Mouse (Mus musculus) ES-Bruce4 (cell line): ENCODE measurements around the gene Lyar. TPM values are rescaled to one million over a fixed set of nuclear protein-coding genes. Genes with fewer than 3 reads are reported as not detected.

Experiments used
- H3K27ac ChIP-seq: 2 replicates; pipeline ENCODE4 v1.5.1; 2012; ENCODE audit warnings: low read length, inconsistent platforms; ENCODE audit not compliant: insufficient read depth
- H3K27me3 ChIP-seq: 2 replicates; pipeline ENCODE4 v1.6.1; 2012; ENCODE audit warnings: mild to moderate bottlenecking, low read length, inconsistent platforms; ENCODE audit not compliant: control insufficient read depth, poor library complexity, insufficient read depth, severe bottlenecking
- H3K36me3 ChIP-seq: 2 replicates; pipeline ENCODE4 v1.6.1; 2012; ENCODE audit warnings: inconsistent platforms, mild to moderate bottlenecking, low read length, moderate library complexity; ENCODE audit not compliant: control insufficient read depth, poor library complexity, insufficient read depth, severe bottlenecking
- H3K4me1 ChIP-seq: one replicate; pipeline ENCODE4 v1.8.1; 2011; ENCODE audit warnings: low read length; ENCODE audit not compliant: control insufficient read depth, insufficient read depth
- H3K4me3 ChIP-seq: 2 replicates; pipeline ENCODE4 v1.5.1; 2011; ENCODE audit warnings: low read depth, mild to moderate bottlenecking, low read length
- H3K9ac ChIP-seq: 2 replicates; pipeline ENCODE4 v1.6.1; 2012; ENCODE audit warnings: low read depth, mild to moderate bottlenecking, inconsistent platforms; ENCODE audit not compliant: poor library complexity, severe bottlenecking
- H3K9me3 ChIP-seq: replicated peaks from 2 replicates; pipeline ENCODE4 v1.6.1; 2012; ENCODE audit warnings: mild to moderate bottlenecking, low read length, inconsistent platforms; ENCODE audit not compliant: control insufficient read depth, poor library complexity, insufficient read depth, severe bottlenecking
- CTCF ChIP-seq: IDR thresholded peaks from one replicate; pipeline ENCODE4 v1.8.1; 2011; ENCODE audit warnings: low read depth, low read length
- EP300 ChIP-seq: IDR thresholded peaks from 2 replicates; pipeline ENCODE4 v1.6.1; 2011; ENCODE audit warnings: low read depth, low read length; ENCODE audit not compliant: insufficient read depth
- POLR2A ChIP-seq: IDR thresholded peaks from one replicate; pipeline ENCODE4 v1.8.1; 2011; ENCODE audit warnings: low read length; ENCODE audit not compliant: insufficient read depth
- polyA plus RNA-seq: library from polyadenylated mRNA; stranded (reverse); fragments of >200 nt; gene quantifications from 2 replicates; pipeline ENCODE4 v1.2.4, GENCODE M21; 2011; ENCODE audit warnings: low read depth; ENCODE audit not compliant: missing spikeins, insufficient read depth, insufficient read length

The Lyar gene
- polyA plus RNA-seq, 1 experiment: 208 TPM

- Histone ChIP-seq H3K9ac (no peak overlapping the region), H3K4me1 (no peaks in the 10 kb centered on the region), H3K9me3 (no peaks in the 10 kb centered on the region), H3K4me3 (no peak overlapping the region), H3K36me3 (no peaks in the 10 kb centered on the region), H3K27ac (no peak overlapping the region), H3K27me3 (no peaks in the 10 kb centered on the region)
- TF ChIP-seq EP300 (no peak), CTCF (no peak), POLR2A (no peak)
Measured at GRCm38 (mm10) chr5:38194946-38195345, 25.3 kb upstream of the Lyar start.

GRCm38 (mm10) chr5:38195941-38196340 lies 24.3 kb upstream of the Lyar start:
- no peaks in the 10 kb centered on the region for H3K36me3 ChIP-seq
- H3K27ac ChIP-seq: no peak overlapping the region
- no peaks in the 10 kb centered on the region for H3K9me3 ChIP-seq
- no peak overlapping the region for H3K9ac ChIP-seq
- H3K4me1 ChIP-seq: no peaks in the 10 kb centered on the region
- no peak for TF ChIP-seq EP300
- no peak for TF ChIP-seq POLR2A
- no peak for TF ChIP-seq CTCF
- H3K27me3 ChIP-seq: no peaks in the 10 kb centered on the region
- no peak overlapping the region for H3K4me3 ChIP-seq

DNA sequence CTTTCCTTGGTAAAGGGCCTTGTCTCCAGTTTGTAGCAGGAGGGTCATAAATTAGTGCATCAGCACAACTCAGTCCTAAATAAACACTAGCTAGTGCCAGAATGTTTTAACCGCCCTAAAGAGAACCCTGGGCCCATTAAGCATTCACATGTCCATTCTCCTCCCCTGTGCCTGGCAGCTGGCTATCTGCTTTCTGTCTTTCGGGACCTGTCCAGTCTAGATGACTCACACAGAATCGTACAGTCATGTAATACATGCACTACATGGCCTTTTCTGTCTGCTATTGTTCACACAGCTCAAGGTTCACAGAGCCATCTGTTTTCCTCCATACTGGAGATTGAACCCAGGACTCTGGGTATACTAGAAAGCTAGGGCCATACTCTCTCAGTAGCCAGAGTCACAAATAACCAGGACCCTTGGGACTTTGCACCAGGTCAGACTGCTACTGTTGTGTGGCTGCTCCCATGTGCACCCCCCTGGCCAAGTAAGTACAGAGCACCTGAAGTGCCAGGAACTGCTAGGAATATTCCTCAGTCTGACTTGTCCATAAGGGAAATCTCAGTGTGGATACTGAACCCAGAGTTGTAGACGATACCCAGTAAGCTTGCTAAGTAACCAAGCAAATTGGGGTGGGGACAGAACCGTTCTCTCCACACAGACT lies 23.3 kb upstream of the Lyar start:
- Histone ChIP-seq H3K9ac (no peak overlapping the region), H3K9me3 (no peaks in the 10 kb centered on the region), H3K36me3 (no peaks in the 10 kb centered on the region), H3K4me1 (no peaks in the 10 kb centered on the region), H3K4me3 (no peak overlapping the region), H3K27ac (no peak overlapping the region), H3K27me3 (no peaks in the 10 kb centered on the region)
- TF ChIP-seq EP300 (no peak), POLR2A (no peak), CTCF (no peak)

GRCm38 (mm10) chr5:38197482-38197823 lies 22.8 kb upstream of the Lyar start:
- no peak overlapping the region for H3K9ac ChIP-seq
- H3K9me3 ChIP-seq: no peaks in the 10 kb centered on the region
- no peaks in the 10 kb centered on the region for H3K27me3 ChIP-seq
- no peaks in the 10 kb centered on the region for H3K36me3 ChIP-seq
- H3K27ac ChIP-seq: no peak overlapping the region
- no peak overlapping the region for H3K4me3 ChIP-seq
- TF ChIP-seq CTCF (peak; percentile 93), POLR2A (no peak)
- H3K4me1 ChIP-seq: no peaks in the 10 kb centered on the region

DNA sequence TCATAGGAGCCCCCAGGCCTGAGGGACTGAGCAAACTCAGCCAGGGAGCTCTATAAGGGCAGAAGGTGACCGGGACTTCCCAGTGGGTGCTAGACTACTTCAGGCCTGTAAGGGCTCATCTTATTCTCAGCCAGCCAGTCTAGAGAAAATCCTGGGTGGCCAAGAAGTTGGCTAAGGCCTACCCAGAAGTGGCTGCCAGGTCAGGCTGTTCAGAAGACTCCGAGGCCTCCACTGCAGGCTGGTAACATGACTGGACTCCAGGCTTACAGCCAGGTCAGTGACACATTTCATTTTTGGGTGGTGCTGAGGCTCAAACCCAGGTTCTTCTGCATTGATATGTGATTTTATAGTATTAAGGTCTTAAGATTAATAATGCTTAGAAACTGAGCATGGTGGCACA lies 20.6 kb upstream of the Lyar start:
- Histone ChIP-seq H3K4me1 (no peaks in the 10 kb centered on the region), H3K9me3 (no peaks in the 10 kb centered on the region), H3K27me3 (no peaks in the 10 kb centered on the region), H3K27ac (no peak overlapping the region), H3K9ac (no peak overlapping the region), H3K4me3 (no peak overlapping the region), H3K36me3 (no peaks in the 10 kb centered on the region)
- no peak for TF ChIP-seq EP300
- TF ChIP-seq CTCF: no peak
- TF ChIP-seq POLR2A: no peak

DNA sequence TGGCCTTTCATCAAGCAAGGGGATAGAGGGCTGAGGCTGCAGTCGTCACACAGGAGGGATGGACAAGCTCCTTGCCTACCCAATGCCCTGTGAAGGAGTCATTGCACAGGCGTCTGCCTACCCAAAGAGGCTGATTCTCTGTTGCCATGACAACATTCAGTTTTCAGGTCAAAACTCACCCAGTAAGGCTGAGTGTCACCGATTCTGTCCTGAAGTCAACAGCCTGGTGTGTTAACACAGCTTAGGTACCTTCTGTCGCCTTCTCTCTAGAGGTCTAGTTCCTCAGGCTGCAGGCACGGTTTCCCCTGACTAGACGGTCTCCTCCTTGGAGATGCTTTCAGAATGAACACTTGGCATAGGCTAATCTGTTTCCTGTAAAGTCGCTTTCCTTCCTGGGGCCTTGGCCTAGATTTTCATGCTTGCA lies 15.0 kb upstream of the Lyar start:
- Histone ChIP-seq H3K27ac (no peak overlapping the region), H3K4me1 (no peaks in the 10 kb centered on the region), H3K36me3 (no peaks in the 10 kb centered on the region), H3K9ac (no peak overlapping the region), H3K9me3 (no peaks in the 10 kb centered on the region), H3K27me3 (no peaks in the 10 kb centered on the region), H3K4me3 (no peak overlapping the region)
- TF ChIP-seq EP300 (no peak), POLR2A (no peak), CTCF (no peak)
